ENCODE assay signal across 17 mouse cellular contexts in the genomic region with DNA sequence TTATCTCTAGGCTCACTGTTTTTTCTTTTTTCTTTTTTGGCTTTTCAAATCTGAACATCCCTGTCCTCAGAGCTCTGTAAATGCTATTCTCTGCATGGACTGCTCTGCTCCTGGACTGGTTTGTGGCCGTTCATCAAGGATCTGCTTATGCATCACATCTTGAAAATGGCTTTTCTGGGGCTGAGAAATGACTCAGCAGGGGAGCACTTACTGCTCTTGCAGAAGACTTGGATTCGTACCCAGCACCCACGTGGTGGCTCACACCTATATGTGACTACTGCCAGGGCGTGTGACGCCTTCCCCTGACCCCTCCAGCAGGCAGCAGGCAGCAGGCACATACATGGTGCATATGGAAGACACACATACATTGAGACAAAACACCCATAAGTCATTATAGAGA.
"Had no signal": no experiment of that assay in that cellular context is flagged by ENCODE, and none has a peak within 500 bp of the region (broad histone marks: within the 10 kb centered on the region; RNA-seq: fewer than 3 reads in every experiment).

No protein-coding gene starts in this region.

- H3K4me2 ChIP-seq: liver, embryonic 11.5 days; liver, embryonic 15.5 days; neural tube, embryonic 15.5 days had no signal

- H3K27ac ChIP-seq: kidney, postnatal 0 days; layer of hippocampus, adult 2 months; limb, embryonic 10.5 days; liver, embryonic 15.5 days; neural tube, embryonic 15.5 days had no signal

- H3K4me3 ChIP-seq: layer of hippocampus, adult 2 months; limb, embryonic 10.5 days; liver, embryonic 15.5 days; myocyte; neural tube, embryonic 15.5 days had no signal

- ATAC-seq: lung, postnatal 0 days had no signal

- DNase-seq: kidney, adult 11 months; kidney, adult 9 months; kidney, postnatal 4 days; lung, adult 2 months; lung, postnatal 36 days; midbrain, embryonic 14.5 days; spleen, adult 18-20 months; thymus, adult 2 months; thymus, postnatal 25 days had no signal

- H3K27me3 ChIP-seq: liver, embryonic 15.5 days; neural tube, embryonic 15.5 days had no signal

- H3K9ac ChIP-seq: liver, embryonic 15.5 days; neural tube, embryonic 15.5 days had no signal

- H3K9me3 ChIP-seq: limb, embryonic 10.5 days; liver, embryonic 15.5 days; neural tube, embryonic 15.5 days had no signal

- H3K4me1 ChIP-seq: limb, embryonic 10.5 days; liver, embryonic 15.5 days; neural tube, embryonic 15.5 days had no signal
